8 mouse cellular contexts compared by ENCODE assay signal in the genomic region with DNA sequence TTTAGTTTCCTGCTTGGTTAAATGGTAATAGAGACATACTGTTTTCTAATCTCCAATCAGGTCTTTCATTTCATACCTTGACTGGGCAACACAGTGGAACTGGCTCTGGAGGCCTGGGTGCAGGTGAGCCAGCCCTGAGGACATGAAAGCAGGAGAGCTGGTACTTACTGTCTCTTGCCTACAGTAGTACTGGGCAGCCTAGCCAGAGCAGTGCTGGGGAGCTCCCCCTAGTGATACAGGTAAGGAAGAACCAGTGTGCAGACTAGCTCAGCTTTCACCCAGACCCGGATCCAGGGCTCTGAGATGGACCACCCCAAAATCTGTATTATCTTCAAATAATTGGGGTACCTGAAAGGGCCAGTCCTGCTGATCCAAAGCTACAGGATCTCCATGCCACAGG.
DNase-seq lines count a peak whose midpoint lies in the region; ATAC-seq and TF ChIP-seq lines count a peak whose summit lies in the region.

No protein-coding gene starts in this region.

- H3K4me3 ChIP-seq in heart, embryonic 11.5 days (ENCODE audit: low read depth, low read length): no peak overlapping the region
- no peak overlapping the region for H3K4me3 ChIP-seq in hindbrain, postnatal 0 days (ENCODE audit: low read length)
- H3K4me3 ChIP-seq in forebrain, embryonic 13.5 days: no peak overlapping the region

- H3K4me2 ChIP-seq in heart, embryonic 11.5 days: no peak overlapping the region
- H3K4me2 ChIP-seq in hindbrain, postnatal 0 days (ENCODE audit: low read depth, low read length): no peak overlapping the region
- no peak overlapping the region for H3K4me2 ChIP-seq in forebrain, embryonic 13.5 days

- WGBS in heart, embryonic 11.5 days (ENCODE audit: insufficient replicate concordance): 53% methylated on average over 1 of the region's 1 CpGs
- 66% methylated on average over 1 of the region's 1 CpGs for WGBS in hindbrain, postnatal 0 days
- 43% methylated on average over 1 of the region's 1 CpGs for WGBS in forebrain, embryonic 13.5 days

- no peak overlapping the region for H3K27ac ChIP-seq in heart, embryonic 11.5 days (ENCODE audit: low read depth, low read length)
- no peak overlapping the region for H3K27ac ChIP-seq in hindbrain, postnatal 0 days
- H3K27ac ChIP-seq in forebrain, embryonic 13.5 days: no peak overlapping the region

- no peak overlapping the region for H3K9ac ChIP-seq in heart, embryonic 11.5 days (ENCODE audit: low read depth, low read length)
- no peak overlapping the region for H3K9ac ChIP-seq in hindbrain, postnatal 0 days (replicated peaks; ENCODE audit: low read length)
- no peak overlapping the region for H3K9ac ChIP-seq in forebrain, embryonic 13.5 days

- no peaks in the 10 kb centered on the region for H3K9me3 ChIP-seq in heart, embryonic 11.5 days (replicated peaks; ENCODE audit: control insufficient read depth, low read length)
- H3K9me3 ChIP-seq in hindbrain, postnatal 0 days (ENCODE audit: low read length): no peaks in the 10 kb centered on the region
- no peaks in the 10 kb centered on the region for H3K9me3 ChIP-seq in forebrain, embryonic 13.5 days (replicated peaks)

- TF ChIP-seq CTCF in hindbrain, postnatal 0 days (IDR thresholded peaks at IDR 0.05; ENCODE audit: low read depth): peak; percentile 44; the same call in 1 of the 2 replicates

- no peaks in the 10 kb centered on the region for H3K27me3 ChIP-seq in heart, embryonic 11.5 days (ENCODE audit: control insufficient read depth, insufficient read depth, low read length)
- no peaks in the 10 kb centered on the region for H3K27me3 ChIP-seq in hindbrain, postnatal 0 days (ENCODE audit: insufficient read depth, low read length)
- no peaks in the 10 kb centered on the region for H3K27me3 ChIP-seq in forebrain, embryonic 13.5 days

- peak; percentile 8 for DNase-seq in heart, postnatal 4 days
- peak; percentile 56 for DNase-seq in ES-CJ7 (ENCODE audit: low read depth, low spot score)
- no peak for DNase-seq in hindbrain, postnatal 0 days (ENCODE audit: low spot score)
- peak; percentile 24 for DNase-seq in lung, postnatal 14 days
- DNase-seq in left cerebral cortex, postnatal 36 days (ENCODE audit: low spot score in 2 of 2): no peak
- DNase-seq in gastrocnemius, adult 18-20 months (ENCODE audit: low spot score): no peak

- intact Hi-C loops in left cerebral cortex, postnatal 36 days (cut with DNase I): no loop called here

- H3K4me1 ChIP-seq in heart, embryonic 11.5 days (ENCODE audit: control insufficient read depth, insufficient read depth, low read length): no peaks in the 10 kb centered on the region
- H3K4me1 ChIP-seq in hindbrain, postnatal 0 days (ENCODE audit: insufficient read depth, low read length): no peaks in the 10 kb centered on the region
- peaks cover 6% of the 10 kb centered on the region; the same call in 1 of the 2 replicates for H3K4me1 ChIP-seq in forebrain, embryonic 13.5 days

- ATAC-seq in heart, embryonic 11.5 days (replicated peaks; ENCODE audit: insufficient number of reproducible peaks, low FRiP score, low TSS enrichment): no peak
- ATAC-seq in hindbrain, postnatal 0 days: no peak
- ATAC-seq in forebrain, embryonic 13.5 days: no peak

- H3K36me3 ChIP-seq in heart, embryonic 11.5 days (ENCODE audit: control insufficient read depth, insufficient read depth, low read length): no peaks in the 10 kb centered on the region
- H3K36me3 ChIP-seq in hindbrain, postnatal 0 days (ENCODE audit: insufficient read depth, low read length): no peaks in the 10 kb centered on the region
- H3K36me3 ChIP-seq in forebrain, embryonic 13.5 days (ENCODE audit: poor library complexity, severe bottlenecking): no peaks in the 10 kb centered on the region

Comparison
In these comparisons a context has a peak if more than half of its experiments do, and no peak if none do; other contexts are left out.
1. DNase-seq: peak in heart, postnatal 4 days (single experiment), ES-CJ7 (single experiment) and lung, postnatal 14 days (single experiment); none in hindbrain, postnatal 0 days (single experiment), left cerebral cortex, postnatal 36 days (0 of 2) and gastrocnemius, adult 18-20 months (single experiment).